Mouse (Mus musculus): ENCODE measurements around the gene 1700013H16Rik. TPM values are rescaled to one million over a fixed set of nuclear protein-coding genes. Genes with fewer than 3 reads are reported as not detected.

1700013H16Rik gene
- total RNA-seq (2023): not detected

DNA sequence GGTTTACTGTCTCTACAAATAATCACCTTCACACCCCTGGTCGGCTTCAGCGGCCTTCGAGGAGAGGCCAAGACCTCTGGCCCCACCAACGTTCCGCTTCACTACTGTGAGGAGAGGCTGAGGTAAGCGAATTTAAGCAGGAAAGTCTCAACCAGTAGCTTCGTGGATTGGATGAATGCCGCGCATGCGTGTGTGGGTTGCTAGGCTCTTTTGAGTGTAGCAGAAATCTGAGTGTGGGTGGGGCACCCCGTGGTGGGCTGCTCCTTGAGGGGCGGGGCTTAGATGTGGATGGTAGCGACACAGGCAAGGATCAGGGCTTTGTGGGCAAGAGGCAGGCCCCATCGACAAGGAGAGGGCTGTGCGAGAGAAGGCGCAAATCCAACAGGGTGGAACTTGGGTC, at the start of gene 1700013H16Rik:
TSS of gene 1700013H16Rik (minus strand) at position 96 of the 400 bp plus-strand sequence.

DNA sequence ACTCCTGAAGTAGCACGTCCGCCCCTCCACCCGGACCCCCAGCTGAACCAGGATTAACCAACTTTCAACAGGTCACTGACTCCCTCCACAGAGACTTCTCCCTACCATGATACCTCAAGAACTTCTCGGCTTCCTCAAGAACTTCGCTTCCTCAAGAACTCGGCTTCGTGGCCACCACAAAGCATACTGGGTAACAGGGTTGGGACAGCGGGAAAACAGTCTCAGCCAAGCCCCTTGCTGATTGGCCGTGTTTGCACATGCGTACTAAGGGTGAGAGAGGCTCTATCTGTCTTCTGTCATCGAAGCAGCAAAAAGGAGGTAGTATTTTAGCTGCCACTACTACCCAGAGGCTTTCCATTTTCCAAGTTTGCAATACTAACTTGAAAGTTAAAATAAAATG, 39.9 kb upstream of the 1700013H16Rik start, which contains the start of gene Xlr:
TSS of gene Xlr (minus strand) at position 188 of the 400 bp plus-strand sequence.

DNA sequence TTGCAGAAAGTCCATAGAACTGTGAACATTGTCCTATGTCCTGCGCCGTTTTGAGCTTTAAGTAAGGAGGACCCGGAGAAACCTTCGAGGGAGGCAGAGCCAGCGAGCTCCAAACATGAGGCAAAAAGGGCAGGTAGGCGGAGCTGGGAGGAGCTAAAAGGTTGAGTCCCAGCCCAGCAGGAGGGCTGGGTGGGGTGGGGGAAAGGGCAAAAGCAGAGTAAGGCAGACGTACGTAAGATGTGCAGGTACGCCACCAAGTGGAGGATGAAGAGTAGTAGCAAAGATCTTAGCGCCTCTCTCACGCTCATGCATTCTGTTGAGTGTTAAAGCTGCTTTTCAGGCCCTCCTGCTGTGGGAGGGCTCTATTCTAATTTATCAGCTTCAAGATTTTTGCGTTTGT, 18.6 kb upstream of the 1700013H16Rik start, which contains the start of gene Zfp36l3:
TSS of gene Zfp36l3 (minus strand) at position 119 of the 400 bp plus-strand sequence.

DNA sequence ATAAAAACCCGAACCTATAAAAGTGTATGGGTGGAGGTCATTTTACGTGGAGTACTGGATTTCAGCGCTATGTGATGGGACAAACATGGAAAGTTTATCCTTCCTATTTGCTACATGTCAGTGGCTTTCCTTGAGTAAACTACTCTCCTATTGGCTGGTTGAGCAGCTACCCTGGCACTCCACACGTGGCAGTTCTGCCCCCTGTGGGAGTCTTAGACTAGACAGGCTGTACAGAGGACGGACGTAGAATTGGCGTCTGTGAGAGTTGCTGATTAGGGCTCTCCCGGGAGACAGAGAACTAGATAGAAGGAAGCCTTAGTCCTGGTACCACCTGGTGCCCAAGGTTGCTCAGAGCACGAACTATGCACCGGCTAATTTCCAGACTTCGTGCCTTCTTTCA, 33.0 kb downstream of the 1700013H16Rik start, which contains the start of gene 4930502E18Rik:
TSS of gene 4930502E18Rik (plus strand) at position 231 of the 400 bp plus-strand sequence.

Other genes starting within 250 kb of the 1700013H16Rik start
- gene Rtl8c, start 149.8 kb downstream of the 1700013H16Rik start, total RNA-seq (2023): 10 to 100 TPM in 1 of 2 experiments, 1 to 10 TPM in 1; 8.1 to 10.0 TPM
- gene Gm14597, start 148.9 kb downstream of the 1700013H16Rik start, total RNA-seq (2023): not detected
- 10 to 100 TPM; 21.4 to 23.5 TPM for gene Rtl8a, start 114.1 kb downstream of the 1700013H16Rik start, total RNA-seq (2023)
- gene Rtl8b, start 87.4 kb downstream of the 1700013H16Rik start, total RNA-seq (2023): 10 to 100 TPM; 15.1 to 16.1 TPM
- not detected for gene 4930502E18Rik, start 33.0 kb downstream of the 1700013H16Rik start, total RNA-seq (2023)
- not detected for gene Zfp36l3, start 18.6 kb upstream of the 1700013H16Rik start, total RNA-seq (2023)
- gene Xlr, start 39.9 kb upstream of the 1700013H16Rik start, total RNA-seq (2023): 1 to 10 TPM; 2.2 to 3.5 TPM

Data from monocyte, adult 59 days (primary cell).